Mouse (Mus musculus): ENCODE data around the gene Vps51.

Vps51 gene

GRCm38 (mm10) chr19:6076564-6077393 is at the start of gene Vps51:
Vps51 (minus strand) TSS chr19:6077231.
- DNase-seq (ENCODE audit: low read depth, low spot score), result peak; percentile 90

GRCm38 (mm10) chr19:6126289-6126688 is 49.3 kb upstream of the Vps51 start:
- peak; percentile 39 for DNase-seq (ENCODE audit: low read depth, low spot score)

GRCm38 (mm10) chr19:6124898-6125297 is 47.9 kb upstream of the Vps51 start:
- DNase-seq (ENCODE audit: low read depth, low spot score), result no peak

- DNase-seq (ENCODE audit: low read depth, low spot score), result no peak
Observed at GRCm38 (mm10) chr19:6123330-6123729, 46.3 kb upstream of the Vps51 start.

GRCm38 (mm10) chr19:6121761-6122160 is 44.7 kb upstream of the Vps51 start:
- no peak for DNase-seq (ENCODE audit: low read depth, low spot score)

- DNase-seq (ENCODE audit: low read depth, low spot score), result no peak
Observed at GRCm38 (mm10) chr19:6118677-6119185, 41.7 kb upstream of the Vps51 start.

GRCm38 (mm10) chr19:6117986-6118676 is 41.1 kb upstream of the Vps51 start, which contains the start of gene Sac3d1:
Sac3d1 (minus strand) TSS chr19:6118650.
- peak; percentile 79 for DNase-seq (ENCODE audit: low read depth, low spot score)

- no peak for DNase-seq (ENCODE audit: low read depth, low spot score)
Observed at GRCm38 (mm10) chr19:6117346-6117985, 40.4 kb upstream of the Vps51 start.

- no peak for DNase-seq (ENCODE audit: low read depth, low spot score)
Observed at GRCm38 (mm10) chr19:6116113-6116850, 39.3 kb upstream of the Vps51 start.

GRCm38 (mm10) chr19:6113116-6113515 is 36.1 kb upstream of the Vps51 start:
- no peak for DNase-seq (ENCODE audit: low read depth, low spot score)

GRCm38 (mm10) chr19:6105586-6105985 is 28.6 kb upstream of the Vps51 start, which contains the start of gene Naaladl1:
Naaladl1 (plus strand) TSS chr19:6105782.
- no peak for DNase-seq (ENCODE audit: low read depth, low spot score)

GRCm38 (mm10) chr19:6104476-6104875 is 27.4 kb upstream of the Vps51 start:
- no peak for DNase-seq (ENCODE audit: low read depth, low spot score)

GRCm38 (mm10) chr19:6102169-6102853 is 25.3 kb upstream of the Vps51 start:
- no peak for DNase-seq (ENCODE audit: low read depth, low spot score)

GRCm38 (mm10) chr19:6101186-6101585 is 24.2 kb upstream of the Vps51 start:
- no peak for DNase-seq (ENCODE audit: low read depth, low spot score)

GRCm38 (mm10) chr19:6097847-6098246 is 20.8 kb upstream of the Vps51 start:
- no peak for DNase-seq (ENCODE audit: low read depth, low spot score)

- DNase-seq (ENCODE audit: low read depth, low spot score), result no peak
Observed at GRCm38 (mm10) chr19:6094119-6094518, 17.1 kb upstream of the Vps51 start, which contains the start of gene AC131692.1. AC131692.1 (plus strand) TSS chr19:6094419.

- no peak for DNase-seq (ENCODE audit: low read depth, low spot score)
Observed at GRCm38 (mm10) chr19:6088841-6089240, 11.8 kb upstream of the Vps51 start.

GRCm38 (mm10) chr19:6085417-6085879 is 8.4 kb upstream of the Vps51 start:
- DNase-seq (ENCODE audit: low read depth, low spot score), result no peak

GRCm38 (mm10) chr19:6084478-6085248 is 7.6 kb upstream of the Vps51 start, which contains the start of the genes Zfpl1 and Cdca5:
Zfpl1 (minus strand) TSS chr19:6084956.
Cdca5 (plus strand) TSS chr19:6084983.
- peak; percentile 97 for DNase-seq (ENCODE audit: low read depth, low spot score)

GRCm38 (mm10) chr19:6082156-6082555 is 5.1 kb upstream of the Vps51 start, which contains the start of gene Gm28374:
Gm28374 (minus strand) TSS chr19:6082256.
- DNase-seq (ENCODE audit: low read depth, low spot score), result no peak

Measured in retina, adult 2 months (tissue).